Mouse (Mus musculus) urinary bladder, adult 2 months (tissue): ENCODE data around the gene Limd1. TPM values are rescaled to one million over a fixed set of nuclear protein-coding genes. Genes with fewer than 3 reads are reported as not detected.

Source experiments
- DNase-seq: peaks from one replicate; pipeline ENCODE4 v3.0.0; 2022; ENCODE audit warnings: low spot score
- polyA plus RNA-seq: library from polyadenylated mRNA; depleted of rRNA; stranded (reverse); fragments of >200 nt; gene quantifications from 2 replicates; pipeline ENCODE4 v1.2.3, GENCODE M21; 2012

Gene Limd1
- polyA plus RNA-seq, 1 experiment: 27.4 TPM

DNA sequence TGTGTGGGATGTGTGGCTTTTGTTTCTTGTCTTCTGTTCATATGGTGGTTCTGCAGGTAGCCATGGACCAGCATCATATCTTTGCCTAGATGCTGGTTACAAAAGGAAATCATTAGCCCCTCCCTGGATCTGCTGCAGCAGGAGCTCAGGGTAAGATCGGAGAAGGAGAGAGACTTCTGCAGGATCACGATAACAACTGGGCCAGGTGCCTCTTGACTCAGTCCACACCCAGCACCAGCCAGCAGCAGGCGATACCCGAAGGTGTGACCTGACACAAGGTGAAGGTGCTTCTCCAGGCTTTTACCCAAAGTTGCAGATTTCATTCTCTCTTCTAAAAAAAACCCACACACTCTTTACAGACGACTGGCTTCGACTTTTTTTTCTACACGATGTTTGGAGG lies 2.6 kb downstream of the Limd1 start:
- no peak for DNase-seq

GRCm38 (mm10) chr9:123483598-123483997 lies 5.1 kb downstream of the Limd1 start:
- no peak for DNase-seq

DNA sequence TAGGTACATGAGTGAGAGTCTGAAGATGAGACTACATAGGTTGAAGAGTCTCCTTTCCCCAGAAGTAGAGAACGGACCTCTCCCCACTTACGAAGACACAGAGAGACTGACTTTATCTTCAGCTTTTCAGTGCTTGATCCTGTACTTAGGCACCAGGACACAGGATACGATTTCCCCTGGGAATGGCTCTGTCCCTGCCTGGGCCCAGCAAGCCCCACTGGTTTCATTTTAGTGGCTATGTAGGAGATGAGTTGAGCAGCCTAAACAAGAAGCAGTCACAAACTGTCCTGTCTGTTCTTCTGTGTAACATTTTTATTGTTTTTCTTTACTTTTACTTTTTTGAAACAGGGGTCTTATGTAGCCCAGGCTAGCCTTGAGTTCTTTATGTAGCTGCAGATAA lies 6.3 kb downstream of the Limd1 start:
- no peak for DNase-seq

DNA sequence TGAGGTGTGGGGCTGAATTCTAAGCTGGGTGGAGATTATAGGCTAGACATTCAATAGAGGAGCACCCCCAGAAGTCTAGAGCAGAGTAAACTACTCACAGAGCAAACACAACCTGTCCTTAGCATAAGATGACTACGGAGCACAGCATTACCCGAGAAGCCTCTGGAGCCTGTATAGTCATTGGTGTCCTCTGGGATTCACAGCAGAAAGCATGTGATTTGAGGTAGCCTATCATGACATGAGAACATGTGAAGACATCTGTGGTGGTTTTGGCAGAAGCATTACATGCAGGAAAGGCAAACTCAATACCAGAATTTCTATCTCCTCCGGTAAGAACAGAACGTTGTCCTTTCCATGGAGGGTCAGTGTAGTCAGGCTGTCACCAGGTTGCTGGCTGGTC lies 7.1 kb downstream of the Limd1 start:
- DNase-seq: no peak

- DNase-seq: no peak
Observed at GRCm38 (mm10) chr9:123486635-123487034, 8.1 kb downstream of the Limd1 start.

- DNase-seq: no peak
Observed at GRCm38 (mm10) chr9:123489073-123489472, 10.6 kb downstream of the Limd1 start.

DNA sequence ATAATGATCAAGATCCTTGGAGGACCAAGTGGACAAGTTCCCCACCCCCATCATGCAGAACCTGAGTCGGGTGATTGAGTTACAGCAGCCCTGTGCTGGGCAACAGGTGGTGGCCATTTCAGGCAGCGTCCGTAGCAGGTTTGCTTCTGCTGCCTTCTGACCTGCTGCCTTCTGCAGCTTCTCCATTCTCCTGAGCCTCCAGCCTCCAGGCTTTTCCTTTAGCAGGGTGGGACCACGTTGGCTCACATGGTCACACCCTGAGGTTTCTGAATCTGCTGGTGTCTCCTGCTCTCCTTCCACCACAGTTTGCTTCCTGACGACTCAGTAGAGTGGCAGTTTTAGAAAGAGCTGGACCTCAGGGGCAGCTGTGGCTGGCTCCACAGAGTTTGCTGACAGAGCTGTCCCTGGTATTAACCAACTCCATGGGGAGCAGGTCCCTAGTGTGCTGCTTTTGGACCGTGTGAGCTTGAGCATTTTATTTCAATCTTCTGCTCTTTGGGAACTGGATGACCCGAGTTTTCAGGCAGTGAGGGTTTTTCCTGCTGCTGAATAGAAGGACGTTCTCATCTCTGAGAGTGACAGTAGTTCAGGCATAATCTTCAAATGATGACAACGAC lies 11.3 kb downstream of the Limd1 start:
- DNase-seq: no peak

GRCm38 (mm10) chr9:123490930-123491329 lies 12.4 kb downstream of the Limd1 start:
- no peak for DNase-seq

DNA sequence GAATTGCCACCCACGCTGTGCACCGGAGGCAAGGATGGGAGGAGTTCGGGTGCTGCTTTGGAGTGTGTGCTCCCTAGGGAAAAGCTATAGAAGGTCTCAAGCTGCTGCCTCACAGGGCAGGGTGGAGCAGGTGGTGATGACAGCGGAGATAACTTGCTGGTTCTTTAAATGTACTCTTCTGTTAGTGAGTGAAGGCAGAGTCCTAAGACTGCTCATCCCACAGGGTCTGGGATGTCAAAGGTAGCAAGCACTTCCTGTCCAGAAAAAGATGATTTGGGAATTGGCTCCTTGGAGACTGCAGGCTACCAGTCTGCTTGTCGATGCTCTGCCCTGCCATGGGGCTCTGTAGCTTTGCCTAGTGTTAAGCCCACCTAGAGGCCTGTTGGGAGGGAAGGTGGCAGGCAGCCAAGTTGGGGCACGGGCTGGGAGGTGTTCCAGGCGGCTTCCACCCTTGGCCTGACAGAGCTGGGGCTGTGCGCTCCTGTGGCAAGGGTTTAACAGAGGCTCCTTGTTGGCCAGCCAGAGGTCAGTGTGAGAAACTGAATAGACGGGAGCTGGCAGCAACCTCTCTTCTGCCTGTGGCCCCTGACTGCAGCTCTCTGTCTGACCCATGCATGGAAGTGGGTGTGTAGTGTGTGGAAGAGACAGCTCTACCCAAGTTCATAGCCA lies 13.5 kb downstream of the Limd1 start:
- no peak for DNase-seq

GRCm38 (mm10) chr9:123496665-123497064 lies 18.2 kb downstream of the Limd1 start:
- no peak for DNase-seq

DNA sequence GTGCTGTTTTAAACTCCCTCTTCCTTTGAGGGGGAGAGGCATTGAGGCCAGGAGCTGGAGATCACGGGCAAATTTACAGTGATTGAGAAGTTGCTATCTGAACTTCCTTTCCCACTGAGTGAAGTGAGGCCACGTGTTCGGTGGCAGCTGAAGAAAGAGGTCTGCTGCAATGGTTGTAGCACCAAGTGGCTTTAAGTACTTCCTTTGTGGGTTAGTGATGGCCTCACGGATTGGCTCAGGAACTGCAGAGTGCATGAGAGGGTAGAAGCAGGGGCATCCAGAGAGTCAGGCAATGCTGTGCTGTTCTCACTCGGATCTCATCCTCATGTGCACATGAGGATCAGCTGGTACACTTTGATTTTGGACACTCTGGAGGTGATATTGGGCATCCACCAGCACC lies 19.4 kb downstream of the Limd1 start:
- no peak for DNase-seq

- no peak for DNase-seq
Observed at GRCm38 (mm10) chr9:123500480-123500879, 22.0 kb downstream of the Limd1 start.

DNA sequence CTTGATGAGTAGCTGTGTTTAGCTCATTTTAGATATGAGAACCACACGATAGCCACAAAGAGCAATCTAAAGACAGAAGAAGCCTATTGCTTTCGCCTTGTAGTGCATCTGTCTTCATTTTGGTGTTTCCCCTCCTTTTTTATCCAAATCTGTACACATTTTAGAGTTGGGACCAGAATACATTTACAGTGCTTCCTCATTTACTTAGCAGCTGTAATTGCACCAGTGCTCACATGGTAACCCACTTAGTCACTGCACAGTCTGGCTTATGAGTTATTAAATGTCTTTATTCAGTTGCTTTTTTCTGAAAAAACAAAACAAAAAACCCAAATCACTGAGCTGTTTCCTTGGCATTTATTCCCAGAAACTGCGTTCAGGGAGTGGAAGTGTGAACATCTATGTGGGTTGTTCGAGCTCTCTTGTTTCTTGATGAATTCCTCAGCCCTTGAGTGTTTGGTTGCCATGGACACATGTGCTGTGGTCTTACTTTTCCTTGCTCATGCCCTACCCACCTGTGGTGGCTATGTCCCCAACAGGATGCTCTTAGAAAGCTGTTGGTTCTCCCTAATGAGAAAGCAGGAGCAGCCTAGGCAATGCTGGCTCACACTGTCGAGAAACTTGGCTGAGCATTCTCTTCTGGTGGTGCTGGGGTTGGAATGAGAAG lies 24.8 kb downstream of the Limd1 start:
- no peak for DNase-seq

DNA sequence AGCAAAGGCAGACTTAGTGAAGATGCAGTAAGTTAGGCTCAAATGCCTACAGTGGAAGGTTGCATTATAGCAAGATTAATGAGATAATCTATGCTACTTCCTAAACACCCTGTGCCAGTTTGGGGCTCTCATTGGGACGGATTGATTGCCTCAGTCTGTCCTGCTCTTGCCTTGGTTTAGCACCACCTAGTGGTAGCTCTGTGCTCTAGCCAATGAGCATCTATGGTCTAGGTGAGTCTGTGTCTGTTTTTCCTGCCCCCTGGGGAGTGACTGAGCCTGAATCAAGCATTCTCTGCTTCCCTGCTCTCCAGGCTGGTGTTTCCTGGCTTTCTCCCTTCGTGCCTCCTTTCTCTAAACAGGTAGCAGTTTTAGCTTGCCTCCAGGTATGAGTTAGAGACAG lies 25.8 kb downstream of the Limd1 start:
- no peak for DNase-seq

- DNase-seq: no peak
Observed at GRCm38 (mm10) chr9:123505598-123505997, 27.1 kb downstream of the Limd1 start.

DNA sequence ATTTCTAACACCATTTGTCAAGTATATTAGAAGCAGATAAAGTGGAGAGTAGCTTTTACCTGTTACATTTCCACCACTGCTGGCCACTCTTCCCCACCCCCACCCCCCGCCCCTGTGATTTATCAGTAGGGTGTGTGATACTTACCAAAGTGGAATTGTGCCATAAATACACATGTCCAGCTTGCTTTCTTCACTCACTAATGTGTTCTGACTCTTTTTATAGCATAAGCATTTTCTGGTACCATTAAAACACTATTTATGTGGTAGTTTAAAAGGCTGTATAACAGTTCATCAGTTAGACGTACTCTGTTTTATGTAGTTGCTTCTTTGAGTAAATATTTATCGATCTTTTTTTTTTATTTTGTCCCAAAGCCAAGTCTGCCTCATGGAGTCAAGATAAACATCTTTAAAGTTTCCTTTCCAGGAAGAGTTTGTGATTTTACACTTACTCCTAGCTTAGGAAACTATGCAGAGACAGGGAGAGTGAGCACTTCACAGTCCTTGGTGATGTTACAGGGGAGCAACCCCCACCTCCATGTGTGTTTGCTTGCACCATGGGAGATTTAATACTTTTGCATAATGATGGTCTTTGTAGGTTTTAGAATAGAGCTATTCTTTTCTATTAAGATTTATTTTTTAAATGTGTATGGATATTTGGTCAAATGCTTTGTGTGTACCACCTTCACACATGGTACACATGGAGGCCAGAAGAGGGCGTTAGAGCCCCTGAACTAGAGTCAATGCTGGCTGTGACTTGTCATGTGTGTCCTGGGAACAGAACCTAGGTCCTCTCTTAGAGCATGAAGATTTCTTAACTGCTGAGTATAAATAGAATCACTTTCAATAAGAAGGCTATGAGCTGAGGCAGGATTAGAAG lies 28.0 kb downstream of the Limd1 start:
- no peak for DNase-seq

DNA sequence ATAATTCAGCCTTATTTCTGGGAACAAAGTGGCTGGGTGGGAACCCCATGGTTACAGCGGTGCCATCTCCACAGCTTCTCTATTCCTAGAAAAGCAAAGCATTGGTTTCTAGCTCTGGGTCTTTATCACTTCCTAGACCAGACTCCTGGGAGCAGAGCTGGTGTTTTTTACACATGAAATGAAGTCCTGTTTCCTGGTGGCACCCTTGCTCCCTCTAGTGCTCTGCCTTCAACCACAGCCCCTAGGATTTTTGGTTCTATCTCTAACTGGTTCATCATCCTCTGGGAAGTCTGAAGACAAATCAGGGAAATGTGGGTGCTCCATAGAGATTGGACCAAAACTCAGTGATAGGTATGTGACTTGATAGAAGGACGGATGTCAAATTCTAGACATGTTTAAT lies 28.9 kb downstream of the Limd1 start:
- no peak for DNase-seq

- no peak for DNase-seq
Observed at GRCm38 (mm10) chr9:123508986-123509385, 30.5 kb downstream of the Limd1 start.

DNA sequence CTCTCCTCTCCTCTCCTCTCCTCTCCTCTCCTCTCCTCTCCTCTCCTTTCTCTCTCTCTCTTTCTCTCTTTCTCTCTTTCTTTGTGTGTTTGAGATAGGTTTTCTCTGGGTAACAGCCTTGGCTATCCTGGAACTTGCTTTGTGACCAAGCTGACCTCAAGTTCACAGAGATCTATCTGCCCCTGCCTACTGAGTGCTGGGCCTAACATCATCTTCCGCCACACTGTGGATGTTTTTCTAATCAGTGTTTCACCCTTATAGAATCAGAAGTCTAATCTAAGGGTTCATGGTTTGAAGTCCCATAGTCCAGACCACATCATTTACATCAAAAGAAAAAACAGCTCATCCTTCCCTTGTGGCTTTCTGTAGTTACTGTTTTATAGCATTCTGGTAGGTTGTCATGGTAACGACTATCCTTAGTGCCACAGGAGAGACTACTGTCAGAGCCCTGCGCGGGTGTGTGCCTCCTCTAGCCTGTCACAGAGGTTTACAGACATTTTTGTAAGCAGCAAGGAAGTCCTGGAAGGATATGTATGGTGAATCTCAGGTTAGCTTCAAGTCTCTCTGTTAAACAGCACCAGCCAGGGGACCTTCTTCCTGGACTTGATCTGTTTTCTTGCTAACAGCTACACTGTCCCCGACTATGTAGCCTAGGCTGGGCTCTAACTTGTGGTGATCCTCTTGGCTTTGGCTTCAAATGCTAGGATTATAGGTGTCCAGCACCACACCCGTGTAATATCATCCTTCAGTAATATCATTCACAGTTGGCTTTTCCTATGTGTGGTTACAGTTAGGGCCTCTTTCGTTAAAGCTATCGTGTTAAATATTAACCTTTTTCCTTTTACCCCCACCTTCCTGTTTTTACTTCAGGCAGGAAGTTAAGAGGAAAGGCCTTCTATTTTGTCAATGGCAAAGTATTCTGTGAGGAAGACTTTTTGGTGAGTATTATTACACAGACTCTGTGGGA lies 31.4 kb downstream of the Limd1 start:
- no peak for DNase-seq

GRCm38 (mm10) chr9:123510926-123511325 lies 32.4 kb downstream of the Limd1 start:
- no peak for DNase-seq

DNA sequence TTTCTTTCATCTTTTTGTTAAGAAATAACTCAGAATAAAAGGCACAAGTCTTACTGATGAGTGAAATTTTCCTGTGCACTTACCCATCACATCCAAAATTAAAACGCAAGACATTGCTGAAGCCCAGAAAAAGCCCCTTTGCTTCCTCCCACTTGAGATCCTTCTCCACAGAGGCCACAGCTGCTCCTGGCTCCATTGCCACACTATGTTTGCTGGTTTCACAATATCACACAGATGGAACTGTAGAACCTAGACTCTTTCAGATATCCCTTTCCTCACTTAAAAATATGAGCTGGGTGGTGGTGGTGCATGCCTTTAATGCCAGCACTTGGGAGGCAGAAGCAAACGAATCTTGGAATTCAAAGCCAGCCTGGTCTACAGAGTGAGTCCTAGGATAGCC lies 34.0 kb downstream of the Limd1 start:
- DNase-seq: no peak
